Mouse (Mus musculus): ENCODE measurements around the gene Il17rb.

The Il17rb gene

DNA sequence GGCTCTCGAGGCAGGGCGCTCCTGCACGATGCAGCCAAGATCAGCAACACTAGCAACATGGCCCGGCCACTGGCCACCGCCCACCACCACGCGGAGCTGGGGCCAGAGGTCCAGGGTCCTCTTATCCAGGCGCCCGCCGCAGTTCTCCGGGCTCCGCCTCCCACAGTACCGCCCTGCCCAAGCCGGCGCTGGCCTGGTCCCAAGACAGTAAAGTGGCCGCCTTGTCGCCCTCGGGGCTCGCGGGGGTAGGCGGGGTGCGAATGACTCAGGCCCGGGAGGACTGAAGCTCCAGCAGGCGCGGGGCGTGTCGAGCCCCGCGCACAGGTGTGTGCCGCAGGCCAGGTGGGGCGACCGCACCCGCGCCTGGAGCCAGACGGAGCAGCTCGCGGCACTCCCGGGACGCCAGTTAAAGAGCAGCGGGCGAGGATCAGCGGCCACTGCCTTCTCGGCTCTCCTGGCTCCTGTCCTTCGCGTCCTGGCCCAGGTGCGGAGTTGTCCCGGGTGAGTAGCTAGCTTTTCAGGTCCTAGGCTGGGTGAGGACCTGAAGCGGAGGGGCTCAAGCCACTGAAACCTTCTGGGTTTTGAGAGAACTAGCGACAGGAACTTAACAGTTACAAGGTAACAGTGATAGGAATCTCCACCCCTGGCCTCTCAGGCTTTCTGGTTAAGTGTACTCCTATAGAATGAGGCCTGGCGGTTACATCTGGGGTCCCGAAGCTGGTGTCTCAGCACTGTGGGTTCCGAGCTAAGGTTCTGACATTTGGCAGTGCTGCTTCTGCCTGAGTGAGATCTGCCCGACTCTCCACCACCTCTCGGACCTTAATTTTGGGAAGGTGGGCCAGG is at the start of gene Il17rb, which contains the start of gene Chdh:
Gene Il17rb, minus strand, starts transcription at position 164 of the 843 bp plus-strand sequence.
Gene Chdh, plus strand, starts transcription at position 291 of the 843 bp plus-strand sequence.
- no peak for DNase-seq (ENCODE audit: low read depth)

DNA sequence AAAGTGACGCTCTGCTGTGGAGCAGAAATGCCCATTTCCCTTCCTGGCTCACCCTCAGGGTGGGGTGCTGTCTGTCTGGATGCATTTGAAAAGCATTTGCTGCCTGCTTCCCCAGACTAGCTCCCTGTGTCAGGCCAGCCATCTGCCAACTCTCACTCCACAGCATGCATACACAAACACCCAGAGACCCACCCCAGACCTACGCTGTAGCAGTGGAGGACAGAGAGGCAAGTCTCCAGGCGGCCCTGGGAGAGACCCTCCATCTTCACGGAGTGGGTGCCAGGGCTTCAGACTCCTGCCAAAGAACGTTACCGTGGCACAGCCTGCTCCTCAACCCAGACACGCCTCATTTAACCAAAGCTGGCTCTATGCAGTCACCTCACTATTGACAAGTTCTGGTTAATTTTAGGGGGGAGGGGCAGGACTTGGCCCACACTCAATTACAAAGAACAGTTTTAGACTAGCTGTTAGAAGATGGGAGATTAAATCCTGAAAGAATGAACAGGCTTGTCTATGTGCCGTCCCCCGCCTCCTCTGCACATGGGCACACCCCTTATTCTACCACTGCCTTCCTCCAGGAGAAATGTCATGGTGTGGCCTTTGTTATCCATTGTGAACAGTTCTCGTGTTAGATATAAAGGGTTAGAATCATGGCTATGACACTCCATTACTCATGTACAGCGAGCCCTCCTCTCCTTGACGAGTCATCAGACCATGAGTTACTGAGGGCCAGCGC is 47.5 kb upstream of the Il17rb start:
- no peak for DNase-seq (ENCODE audit: low read depth)

DNA sequence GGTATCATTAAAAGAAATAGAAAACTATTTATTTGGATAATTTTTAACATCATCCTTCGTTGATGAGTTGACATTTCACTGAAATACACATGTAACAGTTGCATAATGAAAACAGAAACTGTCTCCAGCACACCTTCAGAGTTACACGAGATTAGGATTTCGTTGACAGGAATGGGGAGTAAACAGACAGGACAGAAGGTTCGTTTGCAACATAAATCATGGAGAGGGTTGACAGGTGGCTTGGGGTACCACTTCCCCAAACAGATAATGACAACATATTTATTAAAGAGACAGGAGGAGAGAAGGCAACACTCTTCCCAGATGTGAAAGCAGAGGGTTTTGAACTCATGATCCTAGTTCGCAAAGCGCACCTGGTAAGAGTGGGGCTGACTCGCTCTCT is 46.2 kb upstream of the Il17rb start:
- DNase-seq (ENCODE audit: low read depth), result no peak

DNA sequence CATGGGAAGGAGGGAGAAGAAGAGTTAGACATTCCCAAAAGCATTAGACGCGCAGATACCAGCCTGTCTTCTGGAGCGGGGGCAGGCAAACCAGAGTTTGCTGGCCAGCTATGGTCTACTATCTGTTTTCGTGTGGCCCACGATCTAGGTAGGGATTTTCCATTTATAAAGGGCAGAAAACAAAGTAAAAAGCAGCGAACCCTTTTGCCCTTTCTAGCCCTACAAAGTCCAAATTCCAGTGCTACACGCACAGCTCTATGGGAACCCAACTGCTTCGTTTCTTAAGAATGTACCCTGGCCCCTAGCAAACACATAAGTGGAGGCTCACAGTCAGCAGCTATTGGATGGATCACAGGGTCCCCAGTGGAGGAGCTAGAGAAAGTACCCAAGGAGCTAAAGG is 41.6 kb upstream of the Il17rb start:
- no peak for DNase-seq (ENCODE audit: low read depth)

DNA sequence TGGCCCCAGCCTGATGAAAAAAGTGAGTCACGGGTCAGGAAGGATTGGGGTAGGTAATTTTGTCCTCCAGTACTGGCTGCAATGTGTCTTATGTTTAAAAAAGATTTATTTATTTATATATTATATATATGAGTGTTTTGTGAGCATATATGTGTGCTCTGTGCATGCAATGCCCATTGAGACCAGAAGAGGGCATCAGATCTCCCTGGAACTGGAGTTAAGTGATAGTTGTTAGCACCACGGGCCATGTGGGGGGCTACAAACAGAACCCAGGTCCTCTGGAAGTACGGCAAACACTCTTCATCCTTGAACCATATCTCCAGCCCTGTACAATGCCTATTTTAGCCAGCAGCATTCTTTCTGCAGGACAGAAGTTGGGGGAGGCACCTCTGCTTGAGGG is 39.4 kb upstream of the Il17rb start:
- no peak for DNase-seq (ENCODE audit: low read depth)

DNA sequence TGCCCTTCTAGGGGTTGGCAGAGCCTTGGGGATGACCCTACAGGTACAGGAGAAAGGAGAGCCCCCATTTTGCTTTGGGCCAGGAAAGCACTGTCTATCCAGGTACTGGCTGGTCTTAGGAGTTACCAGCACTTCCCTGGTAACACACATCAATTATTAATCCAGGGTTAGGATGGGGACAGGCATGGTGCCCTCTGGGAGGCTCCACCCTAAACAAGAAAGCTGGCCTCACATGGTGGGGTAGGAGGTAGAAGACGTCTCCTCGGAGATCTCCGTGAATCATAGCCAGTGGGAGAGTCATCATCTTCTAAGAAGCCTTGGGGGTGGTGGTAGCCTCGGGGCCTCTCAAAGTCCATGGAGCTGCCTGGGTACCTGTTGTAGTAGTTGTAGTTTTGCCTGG is 38.3 kb upstream of the Il17rb start:
- DNase-seq (ENCODE audit: low read depth), result no peak

DNA sequence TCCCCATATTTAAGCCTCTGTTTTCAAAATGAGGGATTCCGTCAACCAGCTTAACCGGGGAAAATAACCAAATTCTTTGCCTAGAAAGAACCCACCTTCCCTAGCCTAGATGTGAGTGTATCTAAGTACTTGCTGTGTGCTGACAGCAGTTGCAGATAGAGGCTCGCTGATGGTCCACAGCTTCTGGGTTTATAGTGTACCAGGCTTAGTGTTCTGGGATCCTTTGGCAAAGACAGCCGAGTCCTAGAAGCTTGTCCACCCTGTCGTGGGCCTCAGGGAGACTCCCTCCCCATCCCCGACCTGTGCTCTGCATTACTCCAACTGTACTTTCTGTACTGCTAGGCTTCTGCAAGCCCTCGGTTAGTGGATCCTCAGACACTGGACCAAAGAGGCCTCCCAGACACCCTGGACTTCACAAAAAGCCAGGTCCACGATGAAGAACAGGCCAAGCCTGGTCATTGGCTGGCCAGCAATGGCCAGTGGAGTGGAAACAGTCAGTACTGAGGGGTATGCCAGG is 37.1 kb upstream of the Il17rb start:
- DNase-seq (ENCODE audit: low read depth), result no peak

DNA sequence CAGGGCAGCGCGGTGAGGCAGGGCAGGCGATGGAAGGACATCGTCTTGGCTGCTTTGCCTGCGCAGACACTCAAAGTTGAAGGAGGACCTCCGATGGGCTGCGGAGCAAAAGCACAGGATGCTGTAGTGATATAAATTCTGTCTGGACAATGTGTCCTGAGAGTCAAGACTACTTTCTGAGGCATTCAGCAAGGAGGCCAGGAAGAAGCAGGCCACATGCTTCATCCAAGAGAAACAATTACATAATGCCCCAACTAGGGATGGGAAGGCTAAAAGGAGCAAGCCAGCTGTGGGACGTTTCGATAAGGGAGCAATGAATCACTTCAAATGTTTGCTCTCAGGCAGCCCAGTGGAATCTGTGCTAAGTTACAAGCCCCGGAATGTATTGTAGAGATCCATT is 36.5 kb upstream of the Il17rb start:
- no peak for DNase-seq (ENCODE audit: low read depth)

DNA sequence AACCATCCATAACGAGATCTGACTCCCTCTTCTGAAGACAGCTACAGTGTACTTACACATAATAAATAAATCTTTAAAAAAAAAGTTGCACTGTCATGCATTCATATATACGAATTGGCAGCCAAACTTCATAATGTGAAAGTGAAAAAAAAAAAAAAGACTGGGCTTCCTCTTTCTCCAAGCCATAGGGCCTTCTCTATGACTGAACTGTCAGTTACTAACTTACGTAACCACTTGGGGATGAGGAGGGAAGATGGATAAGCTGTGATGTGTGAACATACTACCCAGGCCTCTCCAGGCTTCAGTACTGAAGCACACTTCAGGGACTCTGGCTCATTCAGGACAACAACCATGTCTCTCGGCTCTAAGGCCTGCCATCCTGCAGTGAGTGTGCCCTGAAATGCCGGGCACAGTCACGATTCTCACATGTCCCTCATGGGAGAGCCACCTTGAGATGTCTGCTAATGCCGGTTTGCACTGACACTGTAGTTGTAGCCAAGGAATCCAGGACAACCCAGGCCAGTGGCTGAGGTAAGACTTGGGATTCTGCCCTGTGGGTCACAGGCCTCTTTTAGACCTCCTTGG is 34.8 kb upstream of the Il17rb start:
- no peak for DNase-seq (ENCODE audit: low read depth)

DNA sequence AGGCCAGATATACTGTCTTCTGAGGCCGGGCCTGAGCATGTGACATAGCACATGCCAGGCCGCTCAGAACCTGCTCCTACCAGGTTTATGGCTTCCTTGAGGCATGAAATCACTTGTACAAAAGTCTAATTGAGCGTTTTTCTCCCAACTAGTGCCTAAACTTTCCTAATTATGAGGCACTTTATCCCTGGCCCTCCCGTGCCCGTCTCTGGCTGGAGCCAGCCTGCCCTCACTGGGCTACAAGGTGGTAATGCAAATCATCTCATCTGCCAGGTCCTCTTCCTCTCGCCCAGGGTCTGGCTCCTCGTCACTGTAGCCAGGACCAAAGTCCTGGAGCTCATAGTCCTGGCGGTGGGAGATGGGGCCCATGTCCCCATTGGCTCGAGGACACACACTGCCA is 33.1 kb upstream of the Il17rb start:
- DNase-seq (ENCODE audit: low read depth), result no peak

DNA sequence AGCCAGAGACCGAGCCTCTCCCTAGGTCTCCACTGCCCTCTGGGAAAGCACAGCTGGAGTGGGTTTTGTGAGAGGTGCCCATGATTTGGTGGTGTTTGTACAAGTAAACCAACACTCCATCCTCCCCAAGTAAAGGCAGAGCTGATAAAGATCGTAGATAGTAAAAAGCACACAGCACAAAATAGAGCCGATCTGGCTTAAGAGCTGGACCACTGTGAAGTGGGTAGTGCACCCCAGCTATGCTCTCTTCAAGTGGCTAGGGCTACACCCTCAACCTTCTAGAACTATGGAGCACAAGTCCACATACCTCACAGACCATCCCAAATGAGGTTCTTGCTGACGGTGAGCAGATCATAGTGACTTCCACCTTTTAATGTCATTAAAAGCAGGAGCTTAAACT is 30.7 kb upstream of the Il17rb start:
- no peak for DNase-seq (ENCODE audit: low read depth)

DNA sequence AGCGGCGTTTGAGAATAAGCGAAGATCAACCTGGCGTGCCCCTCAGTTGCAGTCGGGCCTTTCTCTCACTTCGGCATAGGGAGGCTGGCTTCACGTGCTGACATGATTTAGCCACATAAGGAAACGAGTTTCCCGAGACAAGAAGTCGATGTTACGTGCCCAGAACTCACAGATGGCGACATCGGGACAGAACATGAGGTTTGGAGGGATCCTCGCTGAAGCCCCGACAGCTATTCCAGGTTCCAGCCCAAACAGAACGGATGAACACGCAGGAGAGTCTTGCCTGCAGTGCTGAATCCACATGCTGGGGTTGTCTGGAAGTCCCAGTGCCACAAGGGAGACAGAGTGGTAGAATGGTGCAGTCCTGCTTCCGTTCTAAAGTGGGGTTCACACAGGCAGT is 29.7 kb upstream of the Il17rb start:
- no peak for DNase-seq (ENCODE audit: low read depth)

DNA sequence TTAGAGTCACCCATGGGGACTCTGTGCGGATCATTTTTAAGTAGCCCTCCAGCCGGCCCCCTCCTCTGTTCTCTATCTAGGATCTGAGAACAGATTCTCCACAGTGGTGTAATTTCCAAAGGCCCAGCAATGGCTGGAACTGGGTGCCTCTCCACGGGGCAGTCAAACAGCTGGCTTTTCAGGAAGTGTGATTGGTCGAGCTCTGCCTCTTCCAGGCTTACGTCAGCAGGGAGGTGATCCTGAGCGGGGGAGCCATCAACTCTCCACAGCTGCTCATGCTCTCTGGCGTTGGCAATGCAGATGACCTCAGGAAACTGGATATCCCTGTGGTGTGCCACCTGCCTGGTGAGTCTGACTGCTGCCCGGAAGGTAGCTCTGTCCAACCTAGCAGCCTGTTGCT is 24.7 kb upstream of the Il17rb start:
- DNase-seq (ENCODE audit: low read depth), result no peak

DNA sequence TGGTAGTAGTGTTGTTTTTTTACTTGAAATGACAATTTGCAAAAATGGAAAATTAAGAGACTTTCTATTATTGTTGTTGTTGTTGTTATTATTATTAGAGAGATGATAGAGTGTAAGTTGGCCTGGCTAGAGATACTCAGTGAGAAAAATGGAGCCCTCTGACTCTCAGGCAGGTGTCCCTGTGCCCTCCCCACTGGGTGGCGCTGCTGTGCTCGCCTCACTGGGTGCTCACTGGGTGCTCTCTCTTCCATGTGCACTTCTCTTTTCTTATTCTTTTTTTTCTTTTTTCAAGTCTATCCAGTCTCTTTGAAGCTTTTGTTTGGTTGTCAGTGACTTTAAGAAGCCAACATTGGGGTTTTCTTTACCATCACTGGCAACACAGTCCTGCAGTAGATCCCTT is 18.7 kb upstream of the Il17rb start:
- peak; percentile 45 for DNase-seq (ENCODE audit: low read depth)

DNA sequence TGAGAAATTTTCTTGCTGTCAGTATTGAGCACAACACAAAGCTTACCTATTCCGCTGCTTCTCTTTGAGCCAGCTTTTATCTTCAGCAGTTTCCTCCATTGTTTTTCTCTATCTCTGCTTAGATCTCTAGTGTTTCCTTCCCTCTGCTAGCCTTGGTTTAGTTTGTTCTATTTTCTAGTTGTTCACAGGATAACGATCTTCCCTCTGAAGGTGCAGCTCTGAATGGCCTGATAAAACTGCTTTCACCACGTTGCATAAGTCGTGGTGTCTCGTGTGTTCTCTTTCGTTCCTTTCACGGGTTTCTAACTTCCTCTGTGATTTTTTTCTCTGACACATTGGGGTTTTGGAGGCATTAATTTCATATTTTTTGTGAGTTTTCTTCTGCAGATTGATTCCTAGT is 15.7 kb upstream of the Il17rb start:
- no peak for DNase-seq (ENCODE audit: low read depth)

DNA sequence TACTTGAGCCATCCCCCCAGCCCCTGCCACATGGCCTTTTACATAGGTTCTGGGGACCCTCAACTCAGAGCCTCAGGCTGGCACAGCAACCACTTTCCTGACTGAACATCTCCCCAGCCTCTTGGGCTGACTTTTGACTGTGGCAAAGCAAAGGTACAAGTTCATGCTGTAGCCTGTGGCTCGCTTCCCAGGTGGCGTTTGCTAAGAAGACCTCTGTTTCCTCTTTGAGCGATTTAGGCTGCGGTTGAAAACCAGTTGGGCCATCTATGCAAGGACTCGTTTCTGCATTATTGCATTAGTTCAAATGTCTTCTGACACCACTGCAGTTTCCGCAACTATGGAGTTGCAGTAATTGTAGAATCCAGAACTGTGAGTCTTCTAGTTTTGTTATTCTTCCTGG is 13.8 kb upstream of the Il17rb start:
- DNase-seq (ENCODE audit: low read depth), result no peak

DNA sequence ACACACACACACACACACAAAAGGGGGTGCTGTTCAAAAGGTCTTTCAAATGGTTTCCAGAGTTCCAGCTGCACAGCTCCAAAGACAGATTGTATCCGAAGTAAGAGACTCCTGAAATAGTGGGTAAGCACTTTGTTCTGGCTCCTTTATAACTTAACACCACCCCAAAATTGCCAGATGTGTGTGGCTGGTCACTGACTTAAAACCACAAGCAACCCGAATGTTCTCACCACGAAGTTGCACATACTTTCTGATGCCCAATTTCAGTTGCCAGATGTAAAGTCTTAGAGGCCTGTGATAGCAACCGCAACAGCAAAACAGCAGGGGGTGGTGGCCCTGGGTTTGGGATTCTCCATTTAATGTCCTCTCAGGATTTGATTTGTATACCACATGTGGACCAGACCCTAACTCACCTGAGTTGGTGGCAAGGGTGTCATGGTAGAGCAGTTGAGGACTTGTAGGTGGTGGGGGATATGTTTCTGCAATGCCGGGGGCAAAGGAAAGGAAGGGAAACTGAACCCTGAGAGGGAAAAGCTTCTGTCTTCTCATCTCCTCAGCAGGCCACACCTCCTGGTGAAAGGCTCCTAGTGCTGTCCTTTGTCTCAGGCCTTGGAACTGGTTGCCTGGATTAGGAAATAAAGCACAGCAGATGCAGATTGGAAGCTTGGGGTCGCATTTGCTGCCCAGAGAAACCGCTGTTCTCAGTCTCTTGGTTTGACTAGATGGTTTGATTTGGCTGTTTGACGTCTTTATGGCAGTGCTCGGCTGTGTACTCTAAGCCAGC is 11.3 kb upstream of the Il17rb start:
- no peak for DNase-seq (ENCODE audit: low read depth)

DNA sequence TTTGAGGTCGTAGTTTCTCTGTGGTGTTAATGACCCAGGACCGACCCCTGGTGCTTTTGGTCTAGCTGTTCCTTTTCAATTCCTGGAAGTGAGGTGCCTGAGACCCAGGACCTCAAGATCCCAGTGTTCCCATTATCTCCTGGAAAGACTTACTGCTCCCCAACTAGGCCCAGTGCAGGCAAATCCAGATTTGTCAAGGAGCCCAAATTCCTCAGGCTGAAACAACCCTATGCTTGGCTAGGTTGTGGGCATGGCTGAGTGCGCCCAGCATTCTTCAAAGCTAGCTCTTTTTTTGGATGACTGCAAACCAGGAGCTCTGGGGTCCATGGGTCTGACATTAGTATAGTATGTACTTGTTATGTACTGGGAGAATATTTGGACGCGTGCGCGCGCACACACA is 10.7 kb upstream of the Il17rb start:
- no peak for DNase-seq (ENCODE audit: low read depth)

DNA sequence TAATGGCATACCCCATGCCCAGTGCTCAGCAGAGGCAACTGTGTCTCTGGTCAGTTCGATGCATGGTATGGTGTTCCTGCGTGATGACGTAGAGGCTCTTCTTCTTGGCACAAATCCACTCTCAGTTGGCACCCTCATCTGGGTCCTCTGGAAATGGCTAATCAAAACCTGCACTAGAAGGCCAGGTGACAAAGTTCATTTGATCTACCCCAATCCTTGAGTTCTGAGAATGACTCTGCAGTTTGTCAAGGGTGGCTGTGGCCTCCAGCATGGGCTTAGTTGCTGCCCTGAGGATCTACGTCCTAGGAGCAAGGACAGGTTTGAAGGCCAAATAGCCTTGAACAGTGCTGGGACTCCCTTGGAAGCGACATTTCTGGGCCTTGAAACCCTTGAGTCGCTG is 10.2 kb upstream of the Il17rb start:
- no peak for DNase-seq (ENCODE audit: low read depth)

DNA sequence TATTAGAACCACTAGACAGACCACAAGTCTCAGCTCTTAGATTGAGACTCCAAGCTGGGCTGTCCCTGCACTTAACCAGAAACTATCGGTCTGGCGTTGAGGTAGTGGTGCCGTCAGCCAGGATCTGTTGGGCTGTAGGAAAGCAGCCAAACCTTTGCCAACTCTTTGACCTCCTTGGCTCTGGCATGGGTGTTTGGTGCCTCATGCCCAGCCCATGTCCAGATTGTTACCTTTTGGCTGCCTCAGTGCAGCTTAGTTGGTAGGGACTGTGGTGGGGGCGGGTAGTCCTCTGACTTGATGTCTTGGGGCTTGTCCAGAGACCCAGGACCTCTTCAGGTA is 9.7 kb upstream of the Il17rb start:
- DNase-seq (ENCODE audit: low read depth), result no peak

DNA sequence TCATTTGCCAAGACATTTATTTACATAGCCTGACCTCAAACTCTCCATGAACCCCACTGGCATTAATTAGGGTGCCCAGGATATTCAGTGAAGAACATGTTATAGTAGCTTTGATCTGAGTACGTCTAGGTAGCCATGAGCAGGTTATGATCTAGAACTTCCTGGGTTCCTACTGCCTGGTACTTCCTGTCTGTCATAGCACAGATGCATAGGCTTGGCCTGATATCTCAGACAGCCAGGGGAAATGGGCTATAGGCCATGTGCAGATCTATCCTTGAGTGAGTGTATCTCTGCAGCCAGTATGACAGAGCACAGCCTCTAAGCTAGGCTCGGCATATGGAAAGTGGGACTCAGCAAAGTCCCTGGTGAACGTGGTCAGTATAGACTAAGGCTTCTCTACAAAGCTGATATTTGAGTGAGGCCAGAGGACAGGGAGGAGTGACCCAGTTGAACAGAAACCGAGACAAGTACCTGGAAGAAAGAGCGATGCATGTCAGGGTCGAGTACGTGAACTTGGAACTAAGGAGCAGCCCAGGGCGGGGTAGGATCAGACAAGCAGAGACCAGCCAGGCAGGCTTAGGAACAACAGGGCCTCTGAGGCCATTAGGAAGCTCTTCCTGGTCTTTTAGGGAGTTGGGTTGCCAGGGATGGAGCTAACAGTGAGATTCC is 9.2 kb upstream of the Il17rb start:
- DNase-seq (ENCODE audit: low read depth), result no peak

DNA sequence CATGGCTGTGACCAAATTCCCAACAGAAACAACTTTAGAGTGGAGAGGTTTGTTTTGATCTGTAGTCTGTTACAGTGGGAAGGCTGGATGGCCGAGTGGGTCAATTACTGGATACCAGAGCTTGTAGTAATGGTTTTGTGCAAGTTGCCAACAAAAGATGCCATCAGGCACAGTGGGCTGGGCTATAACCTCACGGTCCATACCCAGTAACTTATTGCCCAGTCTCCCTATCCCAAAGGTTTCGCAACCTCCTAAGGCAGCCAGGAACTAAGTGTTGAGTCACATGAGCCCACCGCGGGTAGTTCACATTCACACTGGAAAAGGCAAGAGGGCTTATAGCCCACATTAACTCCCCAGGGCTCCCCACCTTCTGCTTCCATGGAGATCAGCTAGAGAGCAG is 8.0 kb upstream of the Il17rb start:
- DNase-seq (ENCODE audit: low read depth), result no peak
